Mouse (Mus musculus) kidney, adult 2 months (tissue): ENCODE measurements around the gene Mup4. TPM values are rescaled to one million over a fixed set of nuclear protein-coding genes. Genes with fewer than 3 reads are reported as not detected.

Experiments used
- DNase-seq: peaks from one replicate; pipeline ENCODE4 v3.0.0; 2021
- H3K27ac ChIP-seq: fragments of 200-500 bp; 2 replicates; pipeline ENCODE4 v1.5.1; 2012; ENCODE audit warnings: low read depth, low read length, control low read depth, inconsistent platforms; ENCODE audit not compliant: insufficient read depth
- H3K27me3 ChIP-seq: fragments of 200-500 bp; replicated peaks from 2 replicates; pipeline ENCODE4 v1.6.1; 2012; ENCODE audit warnings: mild to moderate bottlenecking, moderate library complexity, low read length, inconsistent platforms; ENCODE audit not compliant: control insufficient read depth, insufficient read depth
- H3K36me3 ChIP-seq: fragments of 200-500 bp; 2 replicates; pipeline ENCODE4 v1.6.1; 2012; ENCODE audit warnings: mild to moderate bottlenecking, moderate library complexity, low read length, inconsistent platforms; ENCODE audit not compliant: control insufficient read depth, insufficient read depth
- H3K4me1 ChIP-seq: fragments of 200-500 bp; 2 replicates; pipeline ENCODE4 v1.6.1; 2011; ENCODE audit warnings: low read length; ENCODE audit not compliant: control insufficient read depth, insufficient read depth
- H3K4me3 ChIP-seq: fragments of 200-500 bp; 2 replicates; pipeline ENCODE4 v1.5.1; 2011; ENCODE audit warnings: mild to moderate bottlenecking, low read depth, low read length, control low read depth; ENCODE audit not compliant: insufficient read depth
- CTCF ChIP-seq: fragments of 200-500 bp; conservative IDR thresholded peaks from 2 replicates; pipeline ENCODE4 v1.5.1; 2011; ENCODE audit warnings: low read depth, mild to moderate bottlenecking, control low read depth, low read length, moderate library complexity, mixed read lengths; ENCODE audit not compliant: insufficient read depth, insufficient read length
- POLR2A ChIP-seq: fragments of 200-500 bp; IDR thresholded peaks from one replicate; pipeline ENCODE4 v1.6.1; 2011; ENCODE audit warnings: low read depth, low read length, control low read depth
- WGBS: fragments of 180-500 bp; shearing (Covaris S2); methylation state at CpG from one replicate; pipeline ENCODE4 v1.1.7; 2018; 5-methylcytosine and 5-hydroxymethylcytosine counted together
- polyA plus RNA-seq: library from polyadenylated mRNA; depleted of rRNA; stranded (reverse); fragments of >200 nt; gene quantifications from 2 replicates; pipeline ENCODE4 v1.2.3, GENCODE M21; 2012; rRNA removed

The Mup4 gene
- polyA plus RNA-seq, 1 experiment = not detected

- H3K36me3 ChIP-seq = no peaks in the 10 kb centered on the region
- no peaks in the 10 kb centered on the region for H3K27me3 ChIP-seq
- no peak overlapping the region for H3K27ac ChIP-seq
- TF ChIP-seq CTCF (no peak), POLR2A (no peak)
- no peak for DNase-seq
- 76% methylated on average over 9 of the region's 9 CpGs for WGBS
- H3K4me1 ChIP-seq = no peaks in the 10 kb centered on the region
- no peak overlapping the region for H3K4me3 ChIP-seq
These were observed 35.4 kb downstream of the Mup4 start for GRCm38 (mm10) chr4:59925082-59925481.

- Histone ChIP-seq H3K27ac (no peak overlapping the region), H3K36me3 (no peaks in the 10 kb centered on the region), H3K4me3 (no peak overlapping the region), H3K27me3 (no peaks in the 10 kb centered on the region), H3K4me1 (peaks cover 6% of the 10 kb centered on the region; the same call in 1 of the 2 replicates)
- DNase-seq = no peak
- no peak for TF ChIP-seq CTCF
- no peak for TF ChIP-seq POLR2A
- 90% methylated on average over 3 of the region's 3 CpGs for WGBS
These were observed 42.5 kb downstream of the Mup4 start for GRCm38 (mm10) chr4:59917966-59918365.

- TF ChIP-seq POLR2A = no peak
- no peak for TF ChIP-seq CTCF
- peak; percentile 89 for DNase-seq
- Histone ChIP-seq H3K36me3 (no peaks in the 10 kb centered on the region), H3K4me3 (no peak within 1 kb of the TSS), H3K4me1 (peaks cover 6% of the 10 kb centered on the region; the same call in 1 of the 2 replicates), H3K27ac (no peak within 1 kb of the TSS), H3K27me3 (no peaks in the 10 kb centered on the region)
- 16% methylated on average over 22 of the region's 22 CpGs for WGBS
These were observed 45.7 kb downstream of the Mup4 start, which contains the start of gene Slc46a2 for GRCm38 (mm10) chr4:59914608-59915403. TSS of gene Slc46a2 (minus strand) at chr4:59915056.

- 97% methylated on average over 2 of the region's 2 CpGs for WGBS
- TF ChIP-seq CTCF (no peak), POLR2A (no peak)
- Histone ChIP-seq H3K27me3 (no peaks in the 10 kb centered on the region), H3K27ac (no peak overlapping the region), H3K4me3 (no peak overlapping the region), H3K4me1 (no peaks in the 10 kb centered on the region), H3K36me3 (no peaks in the 10 kb centered on the region)
- peak; percentile 47 for DNase-seq
These were observed 51.7 kb downstream of the Mup4 start for GRCm38 (mm10) chr4:59908785-59909184.

- no peak overlapping the region for H3K4me3 ChIP-seq
- WGBS = 45% methylated on average over 10 of the region's 10 CpGs
- H3K27ac ChIP-seq = no peak overlapping the region
- TF ChIP-seq CTCF = no peak
- TF ChIP-seq POLR2A = no peak
- no peaks in the 10 kb centered on the region for H3K36me3 ChIP-seq
- no peaks in the 10 kb centered on the region for H3K27me3 ChIP-seq
- peak; percentile 50 for DNase-seq
- no peaks in the 10 kb centered on the region for H3K4me1 ChIP-seq
These were observed 52.8 kb downstream of the Mup4 start for GRCm38 (mm10) chr4:59907657-59908230.

GRCm38 (mm10) chr4:59907092-59907491, 53.4 kb downstream of the Mup4 start:
- Histone ChIP-seq H3K27me3 (no peaks in the 10 kb centered on the region), H3K27ac (no peak overlapping the region), H3K4me3 (no peak overlapping the region), H3K4me1 (no peaks in the 10 kb centered on the region), H3K36me3 (no peaks in the 10 kb centered on the region)
- WGBS = 60% methylated on average over 6 of the region's 6 CpGs
- peak; percentile 68 for DNase-seq
- TF ChIP-seq CTCF = no peak
- TF ChIP-seq POLR2A = no peak

Other genes with a start within 250 kb of the Mup4 start
- 5.7 and 7.5 TPM in 2 replicates for gene Inip, start 159.1 kb downstream of the Mup4 start, polyA plus RNA-seq
- 4.8 and 5.2 TPM in 2 replicates for gene Snx30, start 154.9 kb downstream of the Mup4 start, polyA plus RNA-seq
- 0.10 and 0.11 TPM in 2 replicates for gene Slc46a2, start 45.7 kb downstream of the Mup4 start, polyA plus RNA-seq
- gene Mup6, start 3.6 kb upstream of the Mup4 start, polyA plus RNA-seq = not detected in 2 replicates
- gene Mup7, start 109.8 kb upstream of the Mup4 start, polyA plus RNA-seq = not detected in 2 replicates
- not detected in 2 replicates for gene Mup2, start 193.6 kb upstream of the Mup4 start, polyA plus RNA-seq